Mouse (Mus musculus) CH12.LX (cell line): ENCODE results near the gene Pklr. TPM values are rescaled to one million over a fixed set of nuclear protein-coding genes. Genes with fewer than 3 reads are reported as not detected.

Experiments
- DNase-seq: peaks from one replicate; pipeline ENCODE4 v3.0.0-alpha.2; 2013; ENCODE audit errors: extremely low read depth
- H3K27ac ChIP-seq: 2 replicates; pipeline ENCODE4 v1.5.1; 2012; ENCODE audit warnings: low read depth, mild to moderate bottlenecking, control low read depth, moderate library complexity; ENCODE audit not compliant: insufficient read depth
- H3K27me3 ChIP-seq: replicated peaks from 2 replicates; pipeline ENCODE3; 2012; ENCODE audit warnings: inconsistent platforms
- H3K36me3 ChIP-seq, 2 experiments: replicated peaks in 1 of 2; 2 replicates each; pipeline versions ENCODE3 to v1.6.1; 2012; ENCODE audit warnings: inconsistent platforms in 1 of 2, low read length in 1 of 2, mild to moderate bottlenecking in 1 of 2, mixed read lengths in 1 of 2, moderate library complexity in 1 of 2; ENCODE audit not compliant: control insufficient read depth in 1 of 2, insufficient read depth in 1 of 2
- H3K4me1 ChIP-seq, 2 experiments: 2 replicates each; pipeline ENCODE4 v1.6.1; 2012; ENCODE audit warnings: inconsistent platforms in 1 of 2, moderate library complexity in 1 of 2; ENCODE audit not compliant: insufficient read depth in 2 of 2, control insufficient read depth in 1 of 2
- H3K4me2 ChIP-seq: 2 replicates; pipeline ENCODE4 v1.6.1; 2012; ENCODE audit warnings: low read depth, mild to moderate bottlenecking, control low read depth; ENCODE audit not compliant: poor library complexity, insufficient read depth, severe bottlenecking
- H3K4me3 ChIP-seq, 3 experiments: fragments of 150-350 bp in 1 of 3; sonication (generic) in 1 of 3; replicated peaks in 1 of 3; 2 replicates each; pipeline versions ENCODE3 to v1.5.1; 2011 to 2012; ENCODE audit warnings: low read depth in 2 of 3, low read length in 2 of 3, mild to moderate bottlenecking in 2 of 3, moderate library complexity in 2 of 3, control low read depth in 1 of 3, improper control_type of control experiment in 1 of 3, inconsistent platforms in 1 of 3, mixed read lengths in 1 of 3; ENCODE audit not compliant: poor library complexity in 1 of 3
- H3K79me2 ChIP-seq: replicated peaks from 2 replicates; pipeline ENCODE4 v1.6.1; 2012; ENCODE audit warnings: mild to moderate bottlenecking, moderate library complexity; ENCODE audit not compliant: control insufficient read depth, poor library complexity, insufficient read depth, severe bottlenecking; ENCODE audit errors: extremely low read depth
- H3K9ac ChIP-seq: 2 replicates; pipeline ENCODE4 v1.6.1; 2012; ENCODE audit warnings: low read depth, mild to moderate bottlenecking, control low read depth, moderate library complexity; ENCODE audit not compliant: insufficient read depth
- H3K9me3 ChIP-seq: replicated peaks from 2 replicates; pipeline ENCODE3; 2012; ENCODE audit warnings: low read length, inconsistent platforms, mixed read lengths
- BHLHE40 ChIP-seq: IDR thresholded peaks from 2 replicates; pipeline ENCODE4 v1.6.1; 2011; ENCODE audit warnings: mild to moderate bottlenecking, low read depth, low read length, improper control_type of control experiment
- CHD1 ChIP-seq: IDR thresholded peaks from 2 replicates; pipeline ENCODE4 v1.6.1; 2012; ENCODE audit warnings: low read depth, low read length, improper control_type of control experiment, inconsistent platforms
- CHD2 ChIP-seq: IDR thresholded peaks from 2 replicates; pipeline ENCODE4 v1.6.1; 2011; ENCODE audit warnings: low read length, improper control_type of control experiment
- CTCF ChIP-seq, 2 experiments: IDR thresholded peaks in 1 of 2; conservative IDR thresholded peaks in 1 of 2; 2 replicates each; pipeline ENCODE4 v1.5.1; 2011 to 2012; ENCODE audit warnings: low read depth in 2 of 2, low read length in 2 of 2, improper control_type of control experiment in 1 of 2, inconsistent platforms in 1 of 2, mild to moderate bottlenecking in 1 of 2, moderate library complexity in 1 of 2
- ETS1 ChIP-seq: conservative IDR thresholded peaks from 2 replicates; pipeline ENCODE4 v1.6.1; 2012; ENCODE audit warnings: low read depth, mild to moderate bottlenecking, inconsistent platforms, low read length, improper control_type of control experiment, moderate library complexity
- GABPA ChIP-seq: IDR thresholded peaks from 2 replicates; pipeline ENCODE4 v1.6.1; 2012; ENCODE audit warnings: low read depth, low read length, improper control_type of control experiment, inconsistent platforms; ENCODE audit not compliant: insufficient replicate concordance
- JUN ChIP-seq: IDR thresholded peaks from 2 replicates; pipeline ENCODE4 v1.6.1; 2011; ENCODE audit warnings: low read depth, mild to moderate bottlenecking, low read length, improper control_type of control experiment, moderate library complexity; ENCODE audit not compliant: insufficient read depth
- KAT2A ChIP-seq: IDR thresholded peaks from 2 replicates; pipeline ENCODE4 v1.6.1; 2012; ENCODE audit warnings: low read length, improper control_type of control experiment, inconsistent platforms; ENCODE audit not compliant: insufficient replicate concordance
- MAFK ChIP-seq: IDR thresholded peaks from 2 replicates; pipeline ENCODE4 v1.6.1; 2011; ENCODE audit warnings: low read length, improper control_type of control experiment; ENCODE audit not compliant: insufficient replicate concordance
- MAZ ChIP-seq: IDR thresholded peaks from 2 replicates; pipeline ENCODE4 v1.6.1; 2012; ENCODE audit warnings: low read depth, mild to moderate bottlenecking, inconsistent platforms, low read length, improper control_type of control experiment, moderate library complexity
- NELFE ChIP-seq: IDR thresholded peaks from 2 replicates; pipeline ENCODE4 v1.6.1; 2011; ENCODE audit warnings: low read depth, low read length, improper control_type of control experiment
- POLR2A ChIP-seq: IDR thresholded peaks from 2 replicates; pipeline ENCODE4 v1.6.1; 2011; ENCODE audit warnings: low read depth, mild to moderate bottlenecking, improper control_type of control experiment, low read length
- SIN3A ChIP-seq: IDR thresholded peaks from 2 replicates; pipeline ENCODE4 v1.6.1; 2012; ENCODE audit warnings: low read length, improper control_type of control experiment, inconsistent platforms
- SMC3 ChIP-seq: IDR thresholded peaks from 2 replicates; pipeline ENCODE4 v1.6.1; 2011; ENCODE audit warnings: low read depth, low read length, improper control_type of control experiment
- TCF12 ChIP-seq: IDR thresholded peaks from 2 replicates; pipeline ENCODE4 v1.6.1; 2014; ENCODE audit warnings: low read depth, mild to moderate bottlenecking, inconsistent platforms, low read length, improper control_type of control experiment
- UBTF ChIP-seq: IDR thresholded peaks from 2 replicates; pipeline ENCODE4 v1.6.1; 2012; ENCODE audit warnings: low read depth, mild to moderate bottlenecking, inconsistent platforms, low read length, improper control_type of control experiment, moderate library complexity
- USF1 ChIP-seq: IDR thresholded peaks from 2 replicates; pipeline ENCODE4 v1.6.1; 2014; ENCODE audit warnings: low read depth, mild to moderate bottlenecking, inconsistent platforms, low read length, improper control_type of control experiment
- USF2 ChIP-seq: conservative IDR thresholded peaks from 2 replicates; pipeline ENCODE4 v1.6.1; 2011; ENCODE audit warnings: low read depth, low read length, improper control_type of control experiment
- dilution Hi-C: fragments of 300-500 bp; cut with MboI; formaldehyde crosslinking; loops from 2 replicates; pipeline ENCODE4 v1.14.3; 2020; ENCODE audit warnings: low sequenced_read_pairs; ENCODE audit not compliant: extremely low pct_unique_long_range_greater_than_20kb, extremely low pct_ligation_motif_present
- in situ Hi-C: fragments of 300-500 bp; cut with MboI; formaldehyde crosslinking; loops from 3 replicates; pipeline ENCODE4 v1.14.3; 2019; ENCODE audit warnings: low sequenced_read_pairs, low pct_ligation_motif_present, low pct_unique_long_range_greater_than_20kb, mixed read lengths
- polyA plus RNA-seq: library from polyadenylated mRNA; unstranded; fragments of >175 nt; gene quantifications from 2 replicates; pipeline ENCODE4 v1.2.1, GENCODE M21; 2012; ENCODE audit warnings: low read depth; ENCODE audit not compliant: insufficient read length
- total RNA-seq, 2 experiments: library from RNA; depleted of rRNA; stranded (reverse); fragments of 300-350 nt in 1 of 2; fragments of >200 nt in 1 of 2; gene quantifications; 2 replicates each; pipeline ENCODE4 v1.2.3; 2012 to 2014

Gene Pklr
- total and polyA plus RNA-seq, 3 experiments = not detected

GRCm38 (mm10) chr3:89129908-89130307 is 6.0 kb upstream of the Pklr start:
- H3K79me2 ChIP-seq = no peaks in the 10 kb centered on the region
- H3K9ac ChIP-seq = no peak overlapping the region
- no peak overlapping the region for H3K4me2 ChIP-seq
- in situ Hi-C loops (no loop called here), dilution Hi-C loops (no loop called here)
- H3K4me1 ChIP-seq = no peaks in the 10 kb centered on the region
- H3K27me3 ChIP-seq = peaks cover 7% of the 10 kb centered on the region
- no peaks in the 10 kb centered on the region for H3K36me3 ChIP-seq
- TF ChIP-seq CTCF (conservative IDR thresholded peaks at IDR 0.05 in 1 of 2, IDR thresholded peaks at IDR 0.05 in 1 of 2; ENCODE audit: low read depth in 2 of 2, low read length in 2 of 2) = no peak
- no peak for TF ChIP-seq CHD1
- TF ChIP-seq SIN3A = no peak
- no peak for TF ChIP-seq MAZ
- TF ChIP-seq USF2 = no peak
- TF ChIP-seq JUN = no peak
- no peak for TF ChIP-seq USF1
- TF ChIP-seq BHLHE40 = no peak
- no peak for TF ChIP-seq NELFE
- TF ChIP-seq POLR2A = no peak
- TF ChIP-seq UBTF = no peak
- no peak for TF ChIP-seq ETS1
- no peaks in the 10 kb centered on the region for H3K9me3 ChIP-seq
- H3K4me3 ChIP-seq = no peak overlapping the region
- no peak for DNase-seq
- no peak overlapping the region for H3K27ac ChIP-seq

- Histone ChIP-seq H3K36me3 (no peaks in the 10 kb centered on the region), H3K4me2 (no peak overlapping the region), H3K4me3 (no peak overlapping the region), H3K9me3 (no peaks in the 10 kb centered on the region), H3K79me2 (no peaks in the 10 kb centered on the region), H3K9ac (no peak overlapping the region), H3K27me3 (peaks cover 15% of the 10 kb centered on the region), H3K27ac (no peak overlapping the region), H3K4me1 (no peaks in the 10 kb centered on the region)
- no peak for TF ChIP-seq CHD2
- TF ChIP-seq SMC3 = no peak
- no peak for TF ChIP-seq USF2
- TF ChIP-seq JUN = no peak
- no peak for TF ChIP-seq MAFK
- TF ChIP-seq ETS1 = no peak
- no peak for TF ChIP-seq GABPA
- TF ChIP-seq TCF12 = no peak
- TF ChIP-seq KAT2A = no peak
- TF ChIP-seq CTCF (conservative IDR thresholded peaks at IDR 0.05 in 1 of 2, IDR thresholded peaks at IDR 0.05 in 1 of 2; ENCODE audit: low read depth in 2 of 2, low read length in 2 of 2) = no peak
- DNase-seq = no peak
- dilution Hi-C loops = no loop called here
- in situ Hi-C loops = no loop called here
Observed at GRCm38 (mm10) chr3:89131816-89132215, 4.1 kb upstream of the Pklr start.
